Mouse (Mus musculus) midbrain, embryonic 12.5 days (tissue): ENCODE results near the gene Nectin2. TPM values are rescaled to one million over a fixed set of nuclear protein-coding genes. Genes with fewer than 3 reads are reported as not detected.
"Not testable (repeated sequence)": the region's sequence is repeated elsewhere in the genome, so short reads cannot be mapped to it uniquely, and the experiment has no call there.

Experiments
- ATAC-seq: fragments of 200-750 bp; cut with Nextera tagmentation; 2 replicates; pipeline ENCODE4 v1.8.0; 2017; ENCODE audit warnings: low read depth, moderate TSS enrichment, moderate library complexity; ENCODE audit not compliant: low FRiP score
- H3K27ac ChIP-seq: fragments of 300-500 bp; sonication (generic); replicated peaks from 2 replicates; pipeline ENCODE4 v1.5.1; 2016; ENCODE audit warnings: mild to moderate bottlenecking
- H3K27me3 ChIP-seq: fragments of 300-500 bp; sonication (generic); 2 replicates; pipeline ENCODE4 v1.6.1; 2016; ENCODE audit warnings: mild to moderate bottlenecking
- H3K36me3 ChIP-seq: fragments of 300-500 bp; sonication (generic); 2 replicates; pipeline ENCODE4 v1.6.1; 2016
- H3K4me1 ChIP-seq: fragments of 300-500 bp; sonication (generic); 2 replicates; pipeline ENCODE4 v1.6.1; 2016
- H3K4me2 ChIP-seq: fragments of 300-500 bp; sonication (generic); replicated peaks from 2 replicates; pipeline ENCODE4 v1.6.1; 2016; ENCODE audit warnings: mild to moderate bottlenecking, moderate library complexity
- H3K4me3 ChIP-seq: fragments of 300-500 bp; sonication (generic); 2 replicates; pipeline ENCODE4 v1.5.1; 2016; ENCODE audit warnings: mild to moderate bottlenecking
- H3K9ac ChIP-seq: fragments of 300-500 bp; sonication (generic); replicated peaks from 2 replicates; pipeline ENCODE4 v1.6.1; 2016; ENCODE audit warnings: mild to moderate bottlenecking, moderate library complexity
- H3K9me3 ChIP-seq: fragments of 300-500 bp; sonication (generic); 2 replicates; pipeline ENCODE4 v1.6.1; 2016; ENCODE audit warnings: mild to moderate bottlenecking
- WGBS: fragments of 180-500 bp; shearing (Covaris S2); methylation state at CpG from one replicate; pipeline ENCODE4 v1.1.7; 2016; 5-methylcytosine and 5-hydroxymethylcytosine counted together
- polyA plus RNA-seq: library from polyadenylated mRNA; unstranded; fragments of >200 nt; fragmentation: Nextera tagmentation; extraction: Ambion mirVana; gene quantifications from 2 replicates; pipeline ENCODE4 v1.2.1, GENCODE M21; 2016

The Nectin2 gene
- polyA plus RNA-seq, 1 experiment from 2014 or later, result 53.3 TPM

DNA sequence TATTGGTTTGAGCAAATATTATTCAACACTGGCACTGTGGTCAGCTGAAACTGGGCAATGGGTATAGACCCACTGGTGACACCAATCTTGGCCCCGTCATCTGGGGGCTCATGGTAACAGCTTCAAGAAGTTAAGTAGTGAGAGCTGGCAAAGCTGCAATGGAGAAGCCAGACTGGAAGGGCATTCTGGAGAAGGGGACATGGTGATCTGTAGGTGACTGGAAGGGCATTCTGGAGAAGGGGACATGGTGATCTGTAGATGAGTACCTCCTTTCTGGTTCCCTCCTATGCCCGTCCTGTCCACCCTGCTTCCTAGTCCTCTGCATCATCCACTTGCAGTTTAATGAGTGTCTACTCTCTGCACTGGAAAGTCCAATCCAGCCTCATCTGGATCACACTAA is 61.7 kb downstream of the Nectin2 start:
- no peak for ATAC-seq
- Histone ChIP-seq H3K4me3 (no peak overlapping the region), H3K9ac (no peak overlapping the region), H3K4me2 (no peak overlapping the region), H3K36me3 (no peaks in the 10 kb centered on the region), H3K4me1 (peaks cover 5% of the 10 kb centered on the region; the same call in 1 of the 2 replicates), H3K9me3 (no peaks in the 10 kb centered on the region), H3K27me3 (no peaks in the 10 kb centered on the region), H3K27ac (no peak overlapping the region)
- 86% methylated on average over 2 of the region's 2 CpGs for WGBS

DNA sequence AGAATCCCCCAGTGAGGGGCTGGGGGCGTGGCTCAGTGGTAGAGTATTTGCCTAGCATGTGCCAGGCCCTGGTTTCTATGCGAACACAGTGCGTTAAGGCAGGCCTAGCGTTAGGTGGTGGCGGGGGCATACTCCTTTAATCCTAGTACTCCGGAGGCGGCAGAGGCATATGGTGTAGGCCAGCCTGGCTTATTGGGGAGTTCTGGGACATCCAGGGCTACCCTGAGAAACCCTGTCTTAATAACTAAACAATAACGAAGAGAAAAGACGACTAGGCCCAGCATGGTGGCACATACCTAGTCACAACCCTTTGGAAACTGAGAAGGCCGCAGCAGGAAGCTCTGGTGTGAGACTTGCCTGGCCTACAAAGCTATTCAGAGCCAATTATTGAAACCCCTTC is 62.2 kb downstream of the Nectin2 start:
- no peaks in the 10 kb centered on the region for H3K9me3 ChIP-seq
- H3K4me3 ChIP-seq, result no peak overlapping the region
- H3K27me3 ChIP-seq, result no peaks in the 10 kb centered on the region
- H3K36me3 ChIP-seq, result no peaks in the 10 kb centered on the region
- H3K27ac ChIP-seq, result no peak overlapping the region
- H3K4me1 ChIP-seq, result peaks cover under 1% of the 10 kb centered on the region; the same call in 1 of the 2 replicates
- WGBS, result 93% methylated on average over 10 of the region's 10 CpGs
- no peak for ATAC-seq
- no peak overlapping the region for H3K9ac ChIP-seq
- no peak overlapping the region for H3K4me2 ChIP-seq

DNA sequence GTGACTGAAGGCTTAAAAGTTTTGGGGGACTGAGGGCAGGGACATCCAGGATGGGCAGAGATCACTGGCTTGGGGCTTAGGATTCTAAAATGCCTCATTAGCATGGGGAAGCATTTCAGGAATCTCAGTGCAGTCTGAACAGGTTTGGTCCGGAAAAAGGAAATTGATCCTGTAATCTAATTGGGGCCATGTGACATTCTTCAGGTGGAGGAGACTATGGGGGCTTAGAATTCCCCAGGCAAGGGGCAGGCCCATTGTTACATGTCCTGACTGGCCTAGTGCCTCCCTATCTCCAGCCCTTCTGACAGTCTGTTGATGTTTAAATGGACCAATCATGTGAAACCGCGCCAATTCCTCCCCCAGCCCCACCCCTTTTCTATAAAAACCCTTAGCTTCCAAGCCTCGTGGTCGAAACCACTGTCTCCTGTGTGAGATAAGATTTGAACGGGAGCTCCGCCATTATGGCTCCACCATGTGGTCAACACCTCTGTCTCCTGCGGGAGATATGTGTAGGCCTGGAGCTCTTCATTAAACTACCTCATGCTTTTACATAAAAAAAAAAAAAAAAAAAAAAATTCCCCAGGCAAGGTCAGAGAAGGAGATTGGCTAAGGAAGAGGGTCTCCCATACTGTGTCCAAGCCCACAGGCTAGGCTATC is 63.2 kb downstream of the Nectin2 start:
- not testable (repeated sequence) for H3K27me3 ChIP-seq, H3K27ac ChIP-seq, H3K4me1 ChIP-seq, H3K9ac ChIP-seq, H3K36me3 ChIP-seq, H3K9me3 ChIP-seq, H3K4me3 ChIP-seq, H3K4me2 ChIP-seq, ATAC-seq
- 80% methylated on average over 8 of the region's 8 CpGs for WGBS

DNA sequence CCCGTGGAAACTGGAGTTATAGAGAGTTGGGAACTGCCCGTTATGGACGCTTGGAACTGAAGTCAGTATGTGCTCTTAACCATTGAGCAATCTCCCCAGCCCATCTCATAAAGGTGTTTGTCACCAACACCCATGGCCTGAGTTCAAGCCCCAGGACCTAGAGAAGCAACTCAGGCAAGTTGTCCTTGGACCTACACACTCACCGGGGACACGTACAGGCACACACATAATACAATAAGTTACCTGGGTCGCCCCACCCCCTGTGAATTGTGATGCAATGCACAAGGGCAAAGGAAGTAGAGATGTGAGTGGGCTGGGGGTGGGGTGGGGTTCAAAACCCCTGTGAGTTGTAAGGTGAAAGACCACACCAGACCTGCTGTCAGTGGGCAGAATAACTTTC is 63.8 kb downstream of the Nectin2 start:
- WGBS, result 92% methylated on average over 6 of the region's 6 CpGs
- no peak for ATAC-seq

DNA sequence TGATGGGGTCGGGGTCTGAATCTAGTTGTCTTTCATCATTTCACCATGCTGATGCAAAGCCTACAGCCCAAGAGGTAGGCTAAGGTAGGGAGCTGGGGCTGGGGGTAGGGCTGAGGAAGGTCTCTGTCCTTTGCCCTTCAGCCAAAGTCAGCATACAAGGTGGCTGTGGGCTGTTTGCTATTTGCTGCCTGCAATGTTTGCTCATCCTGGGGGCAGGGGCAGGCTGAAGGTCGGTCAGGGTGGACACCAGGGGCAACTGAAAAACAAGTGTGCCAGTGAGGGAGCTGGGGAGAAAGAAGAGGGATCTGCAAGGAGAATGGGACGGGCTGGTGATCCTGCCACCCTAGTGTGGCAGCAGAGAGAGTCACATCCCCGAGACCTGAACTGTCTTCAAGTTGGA is 64.9 kb downstream of the Nectin2 start:
- no peaks in the 10 kb centered on the region for H3K27me3 ChIP-seq
- H3K9ac ChIP-seq, result no peak overlapping the region
- H3K4me2 ChIP-seq, result no peak overlapping the region
- H3K27ac ChIP-seq, result no peak overlapping the region
- no peak overlapping the region for H3K4me3 ChIP-seq
- H3K4me1 ChIP-seq, result no peaks in the 10 kb centered on the region
- H3K36me3 ChIP-seq, result no peaks in the 10 kb centered on the region
- ATAC-seq, result no peak
- WGBS, result 68% methylated on average over 4 of the region's 4 CpGs
- H3K9me3 ChIP-seq, result no peaks in the 10 kb centered on the region

More for the DNA sequence above, 63.8 kb downstream of the Nectin2 start:
- Histone ChIP-seq H3K9me3 (no peaks in the 10 kb centered on the region), H3K36me3 (no peaks in the 10 kb centered on the region), H3K27me3 (no peaks in the 10 kb centered on the region), H3K4me2 (no peak overlapping the region), H3K4me1 (no peaks in the 10 kb centered on the region), H3K27ac (no peak overlapping the region), H3K4me3 (no peak overlapping the region), H3K9ac (no peak overlapping the region)

DNA sequence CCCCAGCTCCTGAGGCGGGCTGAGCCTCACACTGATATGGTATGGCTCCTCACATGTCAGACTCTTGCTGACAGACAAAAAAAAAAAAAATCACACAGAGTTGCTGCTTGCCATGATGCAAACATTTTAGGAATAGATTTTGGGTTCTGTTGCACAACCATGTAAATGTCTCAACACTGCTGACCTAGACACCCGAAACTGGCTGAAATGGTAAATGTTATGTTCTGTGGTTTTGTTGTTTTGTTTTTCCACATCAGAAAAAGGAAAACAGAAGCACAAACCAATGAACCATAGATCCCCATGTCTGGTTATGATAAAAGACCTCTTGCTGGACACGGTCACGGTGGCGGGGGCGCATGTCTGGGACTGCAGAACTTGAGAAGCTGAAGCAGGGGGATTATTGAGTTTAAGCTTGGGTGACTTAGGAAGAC is 66.5 kb downstream of the Nectin2 start:
- H3K9ac ChIP-seq, result no peak overlapping the region
- ATAC-seq, result no peak
- H3K9me3 ChIP-seq, result no peaks in the 10 kb centered on the region
- H3K27me3 ChIP-seq, result no peaks in the 10 kb centered on the region
- no peak overlapping the region for H3K4me2 ChIP-seq
- no peaks in the 10 kb centered on the region for H3K36me3 ChIP-seq
- no peaks in the 10 kb centered on the region for H3K4me1 ChIP-seq
- H3K27ac ChIP-seq, result no peak overlapping the region
- no peak overlapping the region for H3K4me3 ChIP-seq
- WGBS, result 87% methylated on average over 6 of the region's 6 CpGs

DNA sequence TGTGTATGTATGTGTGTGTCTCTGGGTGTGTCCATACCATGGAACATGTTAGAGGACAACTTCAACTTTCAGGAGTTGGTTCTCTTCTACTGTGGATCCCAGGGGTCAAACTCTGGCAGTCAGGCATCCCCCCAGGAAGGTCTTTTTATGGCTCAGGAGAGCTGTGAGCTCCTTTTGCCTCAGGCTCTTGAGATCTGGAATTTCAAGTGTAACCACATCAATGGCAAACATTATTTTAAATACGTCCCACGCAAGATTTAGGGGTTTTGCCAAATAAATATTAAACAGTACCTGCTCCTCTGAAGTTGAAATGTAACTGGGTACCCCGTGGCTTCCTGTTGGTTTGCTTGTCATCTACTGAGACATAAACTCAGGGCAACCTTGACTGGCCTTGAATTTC is 67.3 kb downstream of the Nectin2 start:
- H3K4me2 ChIP-seq, result no peak overlapping the region
- H3K27ac ChIP-seq, result no peak overlapping the region
- H3K9me3 ChIP-seq, result no peaks in the 10 kb centered on the region
- no peak overlapping the region for H3K4me3 ChIP-seq
- no peak overlapping the region for H3K9ac ChIP-seq
- H3K27me3 ChIP-seq, result no peaks in the 10 kb centered on the region
- ATAC-seq, result no peak
- H3K4me1 ChIP-seq, result no peaks in the 10 kb centered on the region
- 83% methylated on average over 3 of the region's 3 CpGs for WGBS
- H3K36me3 ChIP-seq, result no peaks in the 10 kb centered on the region

DNA sequence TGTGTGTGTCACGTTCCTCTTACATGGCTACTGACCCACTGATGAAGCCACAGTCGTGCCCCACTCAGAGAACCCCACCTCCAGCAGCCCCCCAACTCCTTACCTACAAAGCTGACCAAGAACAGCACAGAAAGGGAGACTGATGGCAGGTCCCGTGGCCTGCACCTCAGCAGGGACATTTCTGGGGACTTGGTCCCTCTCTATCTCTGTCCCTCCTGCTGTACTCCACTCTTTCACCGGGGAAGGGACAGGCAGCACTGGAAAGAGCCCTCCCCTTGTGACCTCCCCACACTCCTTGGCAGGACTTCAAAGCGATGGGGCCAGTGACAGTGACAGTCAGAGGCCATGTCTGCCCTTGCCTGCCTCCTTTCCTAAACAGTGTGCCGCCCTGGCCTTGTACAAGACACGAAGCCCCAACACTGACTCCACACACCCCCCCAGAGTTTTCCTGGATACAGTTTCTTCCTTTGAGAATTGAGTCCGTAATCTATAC is 69.0 kb downstream of the Nectin2 start, which contains the start of the genes Gm44805 and Apoc4:
TSS of gene Gm44805 (minus strand) at position 222 of the 493 bp plus-strand sequence.
TSS of gene Apoc4 (minus strand) at position 278 of the 493 bp plus-strand sequence.
- Histone ChIP-seq H3K36me3 (no peaks in the 10 kb centered on the region), H3K4me3 (no peak within 1 kb of the TSS), H3K4me2 (no peak within 1 kb of the TSS), H3K4me1 (no peaks in the 10 kb centered on the region), H3K27me3 (no peaks in the 10 kb centered on the region), H3K9me3 (no peaks in the 10 kb centered on the region), H3K9ac (no peak within 1 kb of the TSS), H3K27ac (no peak within 1 kb of the TSS)
- WGBS, result 61% methylated on average over 8 of the region's 8 CpGs
- ATAC-seq, result no peak

DNA sequence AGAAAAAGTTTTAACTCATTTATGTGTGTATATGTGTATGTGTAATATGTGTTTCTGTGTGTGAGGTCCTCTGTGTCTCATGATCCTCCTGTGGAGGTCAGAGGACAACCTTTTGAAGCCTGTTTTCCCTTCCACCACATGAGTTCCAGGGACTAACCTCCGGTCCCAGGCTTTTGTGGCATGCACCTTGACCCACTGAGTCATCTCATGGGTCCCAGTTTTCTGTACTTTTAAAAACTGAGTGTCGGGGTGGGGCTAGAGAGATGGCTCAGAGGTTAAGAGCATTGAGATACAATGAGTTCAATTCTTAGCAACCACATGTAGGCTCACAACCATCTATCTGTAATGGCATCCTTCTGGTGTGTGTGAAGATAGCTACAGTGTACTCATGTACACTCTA is 69.6 kb downstream of the Nectin2 start:
- no peaks in the 10 kb centered on the region for H3K36me3 ChIP-seq
- H3K4me3 ChIP-seq, result no peak overlapping the region
- no peak overlapping the region for H3K4me2 ChIP-seq
- no peak overlapping the region for H3K9ac ChIP-seq
- no peaks in the 10 kb centered on the region for H3K9me3 ChIP-seq
- H3K27me3 ChIP-seq, result no peaks in the 10 kb centered on the region
- no peaks in the 10 kb centered on the region for H3K4me1 ChIP-seq
- no peak overlapping the region for H3K27ac ChIP-seq
- no peak for ATAC-seq
- 87% methylated on average over 2 of the region's 2 CpGs for WGBS

DNA sequence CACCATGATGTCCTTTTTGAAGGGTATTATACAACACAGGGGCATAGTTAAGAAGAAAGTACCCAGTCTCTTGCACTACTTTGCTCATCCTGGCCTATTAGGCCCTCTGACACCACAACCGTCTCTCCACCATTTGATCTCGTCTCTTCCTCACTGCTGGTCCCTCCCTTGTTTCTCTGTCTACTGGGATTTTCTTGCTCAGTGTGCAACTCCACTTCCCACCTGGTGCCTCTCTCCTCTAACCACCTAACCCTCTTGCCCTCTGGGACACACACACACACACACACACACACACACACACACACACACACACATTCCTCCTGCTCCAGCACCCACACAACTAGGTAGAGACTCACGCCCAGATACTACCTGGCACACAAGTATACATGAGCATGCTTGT is 71.4 kb downstream of the Nectin2 start:
- Histone ChIP-seq H3K4me1 (no peaks in the 10 kb centered on the region), H3K4me3 (no peak overlapping the region), H3K4me2 (no peak overlapping the region), H3K9ac (no peak overlapping the region), H3K27me3 (no peaks in the 10 kb centered on the region), H3K27ac (no peak overlapping the region), H3K36me3 (no peaks in the 10 kb centered on the region), H3K9me3 (no peaks in the 10 kb centered on the region)
- 82% methylated on average over 3 of the region's 3 CpGs for WGBS
- no peak for ATAC-seq

DNA sequence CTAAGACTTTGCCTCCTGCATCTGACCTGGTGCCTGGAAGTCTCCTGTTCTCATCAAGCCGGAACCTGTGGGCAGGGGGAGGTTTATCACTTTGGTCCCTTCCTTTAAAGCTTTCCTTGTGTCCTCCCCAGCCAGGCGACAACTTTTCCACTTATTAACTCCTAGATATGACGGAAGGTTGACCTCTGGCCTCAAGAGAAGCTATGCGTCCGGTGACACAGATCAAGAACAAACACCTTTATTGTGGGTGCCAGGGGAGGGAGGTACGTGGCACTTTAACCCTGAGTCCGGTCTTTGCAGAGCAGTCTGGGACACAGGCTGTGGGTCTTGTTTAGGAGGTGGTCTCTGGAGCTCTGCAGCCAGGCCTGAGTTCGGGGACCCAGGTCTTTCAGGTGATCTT is 72.4 kb downstream of the Nectin2 start, which contains the start of gene Apoc2:
TSS of gene Apoc2 (minus strand) at position 70 of the 400 bp plus-strand sequence.
- Histone ChIP-seq H3K27me3 (no peaks in the 10 kb centered on the region), H3K4me3 (no peak within 1 kb of the TSS), H3K4me2 (no peak within 1 kb of the TSS), H3K9ac (no peak within 1 kb of the TSS), H3K4me1 (no peaks in the 10 kb centered on the region), H3K36me3 (no peaks in the 10 kb centered on the region), H3K27ac (no peak within 1 kb of the TSS), H3K9me3 (no peaks in the 10 kb centered on the region)
- ATAC-seq, result no peak
- 83% methylated on average over 8 of the region's 8 CpGs for WGBS

DNA sequence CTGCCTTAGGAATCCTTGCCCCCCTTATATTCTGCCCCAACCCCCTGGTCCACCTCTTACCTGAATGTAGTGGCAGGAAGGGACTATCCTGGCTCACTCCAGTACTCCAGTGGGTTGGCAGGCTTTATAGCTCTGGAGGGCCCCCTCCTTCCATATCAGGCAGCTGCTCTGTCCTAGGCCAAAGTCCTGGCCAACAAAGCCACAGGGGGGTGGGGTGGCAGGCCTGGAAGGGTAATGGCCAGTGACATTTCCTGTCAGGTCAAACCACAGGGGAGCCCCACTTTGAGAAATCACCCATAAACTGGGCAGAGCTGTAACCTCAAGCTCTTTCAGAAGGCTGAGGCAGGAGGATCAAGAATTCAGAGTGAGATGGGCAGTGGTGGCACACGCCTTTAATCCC is 73.6 kb downstream of the Nectin2 start:
- Histone ChIP-seq H3K9ac (no peak overlapping the region), H3K9me3 (no peaks in the 10 kb centered on the region), H3K4me3 (no peak overlapping the region), H3K4me2 (no peak overlapping the region), H3K4me1 (no peaks in the 10 kb centered on the region), H3K27me3 (no peaks in the 10 kb centered on the region), H3K27ac (no peak overlapping the region), H3K36me3 (no peaks in the 10 kb centered on the region)
- 82% methylated on average over 1 of the region's 1 CpGs for WGBS
- ATAC-seq, result no peak

DNA sequence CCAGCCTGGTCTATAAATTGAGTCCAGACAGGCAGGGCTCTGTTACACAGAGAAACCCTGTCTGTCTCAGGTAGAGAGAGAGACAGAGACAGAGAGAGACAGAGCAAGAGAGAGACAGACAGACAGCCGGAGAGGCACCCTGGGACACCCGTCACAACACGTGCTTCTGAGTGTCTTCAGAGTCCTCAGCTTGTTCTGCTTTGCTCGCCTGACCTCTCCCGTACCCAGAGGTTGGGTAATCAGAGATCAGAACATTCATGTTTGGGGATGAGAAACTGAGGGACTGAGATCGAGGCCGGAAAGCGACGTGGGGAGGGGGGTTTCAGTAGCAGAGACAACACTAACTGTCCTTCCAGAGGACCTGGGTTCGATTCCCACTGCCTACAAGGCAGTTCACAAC is 74.5 kb downstream of the Nectin2 start:
- WGBS, result 82% methylated on average over 10 of the region's 10 CpGs
- no peak overlapping the region for H3K27ac ChIP-seq
- H3K9ac ChIP-seq, result no peak overlapping the region
- no peaks in the 10 kb centered on the region for H3K27me3 ChIP-seq
- no peaks in the 10 kb centered on the region for H3K9me3 ChIP-seq
- no peaks in the 10 kb centered on the region for H3K36me3 ChIP-seq
- no peak overlapping the region for H3K4me3 ChIP-seq
- no peak overlapping the region for H3K4me2 ChIP-seq
- no peak for ATAC-seq
- H3K4me1 ChIP-seq, result no peaks in the 10 kb centered on the region
